Mouse (Mus musculus) cerebellum, adult 2 months (tissue): ENCODE results near the gene Tph1. TPM values are rescaled to one million over a fixed set of nuclear protein-coding genes. Genes with fewer than 3 reads are reported as not detected.

Source experiments
- DNase-seq, 2 experiments: peaks; one replicate each; pipeline ENCODE4 v3.0.0; 2021
- H3K27ac ChIP-seq: fragments of 200-500 bp; 2 replicates; pipeline ENCODE4 v1.5.1; 2012; ENCODE audit warnings: low read length, control low read depth, inconsistent platforms; ENCODE audit not compliant: insufficient read depth
- H3K27me3 ChIP-seq: fragments of 200-500 bp; 2 replicates; pipeline ENCODE4 v1.6.1; 2012; ENCODE audit warnings: inconsistent platforms, mild to moderate bottlenecking, low read length, moderate library complexity; ENCODE audit not compliant: control insufficient read depth, insufficient read depth
- H3K4me1 ChIP-seq: fragments of 200-500 bp; 2 replicates; pipeline ENCODE4 v1.6.1; 2011; ENCODE audit warnings: low read length; ENCODE audit not compliant: control insufficient read depth, insufficient read depth
- H3K4me3 ChIP-seq: fragments of 200-500 bp; replicated peaks from 2 replicates; pipeline ENCODE3; 2011; ENCODE audit warnings: mild to moderate bottlenecking, low read depth, low read length, control low read depth; ENCODE audit not compliant: insufficient read depth
- CTCF ChIP-seq: fragments of 200-500 bp; IDR thresholded peaks from 2 replicates; pipeline ENCODE4 v1.5.1; 2011; ENCODE audit warnings: low read depth, mild to moderate bottlenecking, control low read depth, low read length, moderate library complexity, borderline replicate concordance; ENCODE audit not compliant: insufficient read depth
- POLR2A ChIP-seq: fragments of 200-500 bp; IDR thresholded peaks from 2 replicates; pipeline ENCODE4 v1.6.1; 2011; ENCODE audit warnings: low read length, control low read depth, borderline replicate concordance; ENCODE audit not compliant: insufficient read depth
- WGBS: fragments of 180-500 bp; shearing (Covaris S2); methylation state at CpG from one replicate; pipeline ENCODE4 v1.1.7; 2018; 5-methylcytosine and 5-hydroxymethylcytosine counted together
- polyA plus RNA-seq: library from polyadenylated mRNA; depleted of rRNA; stranded (reverse); fragments of >200 nt; gene quantifications from 2 replicates; pipeline ENCODE4 v1.2.3, GENCODE M21; 2012; rRNA removed

The Tph1 gene
- polyA plus RNA-seq, 1 experiment = not detected

- peaks cover 70% of the 10 kb centered on the region for H3K4me1 ChIP-seq
- WGBS = 14% methylated on average over 8 of the region's 8 CpGs
- no peak overlapping the region for H3K4me3 ChIP-seq
- no peaks in the 10 kb centered on the region for H3K27me3 ChIP-seq
- H3K27ac ChIP-seq = peak overlapping the region; percentile 84
- no peak for DNase-seq
- TF ChIP-seq POLR2A (no peak), CTCF (no peak)
These were observed 65.3 kb downstream of the Tph1 start for GRCm38 (mm10) chr7:46607031-46607426.

DNA sequence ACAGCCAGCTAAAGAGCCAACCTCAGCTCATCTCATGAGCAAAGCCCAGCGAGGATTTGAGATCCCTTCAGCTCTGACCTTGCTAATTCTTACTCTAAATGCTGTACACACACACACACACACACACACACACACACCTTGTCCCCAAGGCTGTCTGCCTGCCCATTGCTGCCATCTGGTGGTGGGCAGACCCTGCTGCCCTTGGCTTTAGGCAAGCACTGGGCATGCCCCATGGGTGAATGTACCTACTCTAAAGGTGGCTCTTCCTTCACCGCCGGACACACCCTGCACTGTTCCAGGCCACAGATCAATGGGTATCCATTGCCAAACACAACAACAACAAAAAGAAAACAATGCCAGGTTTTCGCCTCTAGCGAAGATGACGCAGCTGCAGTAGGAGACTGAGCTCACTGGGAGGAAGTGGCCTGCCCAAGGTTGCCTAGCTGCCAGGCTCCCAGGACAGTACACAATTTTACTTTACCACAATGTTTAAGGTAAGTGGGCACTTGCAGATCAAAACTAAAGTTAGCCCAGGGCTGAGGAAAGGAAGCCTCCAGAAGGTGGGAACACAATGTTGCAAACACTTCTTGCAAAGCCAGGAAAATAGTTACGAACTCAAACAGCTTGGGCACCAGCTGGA is 65.8 kb downstream of the Tph1 start:
- DNase-seq = peak; percentile 93 to 95
- WGBS = 13% methylated on average over 7 of the region's 7 CpGs
- peak overlapping the region; percentile 84 for H3K27ac ChIP-seq
- H3K4me3 ChIP-seq = peak overlapping the region; percentile 4
- H3K4me1 ChIP-seq = peaks cover 71% of the 10 kb centered on the region
- no peaks in the 10 kb centered on the region for H3K27me3 ChIP-seq
- TF ChIP-seq CTCF = peak; percentile 100
- no peak for TF ChIP-seq POLR2A

GRCm38 (mm10) chr7:46603051-46603450 is 69.3 kb downstream of the Tph1 start:
- peak; percentile 94 to 97 for DNase-seq
- Histone ChIP-seq H3K4me1 (peaks cover 56% of the 10 kb centered on the region), H3K27ac (peak overlapping the region; percentile 89), H3K4me3 (no peak overlapping the region), H3K27me3 (no peaks in the 10 kb centered on the region)
- TF ChIP-seq POLR2A (peak; percentile 48; the same call in 1 of the 2 replicates), CTCF (peak; percentile 42; the same call in 1 of the 2 replicates)
- WGBS = 5% methylated on average over 7 of the region's 7 CpGs

DNA sequence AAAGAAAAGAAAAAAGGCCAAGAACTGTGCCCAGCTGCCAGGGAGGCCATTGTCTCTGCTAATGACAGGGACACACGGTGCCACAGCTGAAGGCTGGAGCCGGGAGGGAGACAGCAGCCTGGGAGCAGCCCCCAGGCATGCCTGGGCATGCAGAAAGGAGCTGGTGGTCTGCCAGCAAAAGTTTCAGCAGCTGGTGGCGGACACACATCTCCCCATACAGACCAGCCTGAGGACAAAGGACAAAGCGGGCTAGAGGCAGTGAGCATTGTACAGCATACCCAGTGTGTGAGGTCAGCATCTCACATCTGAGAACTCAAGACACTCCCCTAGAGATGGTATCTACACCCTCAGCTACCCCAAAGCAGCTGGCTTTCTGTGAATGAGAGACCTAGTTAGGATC is 70.3 kb downstream of the Tph1 start:
- 71% methylated on average over 4 of the region's 4 CpGs for WGBS

DNA sequence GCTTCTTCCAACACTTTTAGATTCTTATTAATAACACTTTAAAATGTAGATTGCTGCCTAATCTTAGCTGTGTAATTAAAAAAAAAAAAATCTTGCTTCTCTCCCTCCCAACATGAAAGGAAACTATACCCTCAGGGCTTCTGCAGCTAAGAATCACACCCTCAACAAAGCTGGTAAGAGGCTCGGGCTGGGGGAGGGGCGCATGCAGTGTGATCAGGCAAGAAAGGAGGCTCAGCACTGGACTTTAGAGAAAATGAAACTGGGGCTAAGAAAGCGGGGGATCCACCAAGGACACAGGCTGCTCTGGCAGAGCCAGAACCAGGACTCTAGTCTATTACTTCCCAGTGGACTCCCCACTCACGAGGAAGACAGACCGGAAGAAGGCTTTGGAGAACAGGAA is 71.2 kb downstream of the Tph1 start:
- Histone ChIP-seq H3K27me3 (no peaks in the 10 kb centered on the region), H3K4me3 (no peak overlapping the region), H3K27ac (peak overlapping the region; percentile 89), H3K4me1 (peaks cover 42% of the 10 kb centered on the region)
- TF ChIP-seq POLR2A (no peak), CTCF (no peak)
- peak in 1 of 2 experiments; percentile 27 for DNase-seq
- 77% methylated on average over 5 of the region's 5 CpGs for WGBS

More for the DNA sequence above, 70.3 kb downstream of the Tph1 start:
- Histone ChIP-seq H3K27me3 (no peaks in the 10 kb centered on the region), H3K27ac (peak overlapping the region; percentile 89), H3K4me3 (no peak overlapping the region), H3K4me1 (peaks cover 50% of the 10 kb centered on the region)
- TF ChIP-seq CTCF = no peak
- TF ChIP-seq POLR2A = no peak
- DNase-seq = peak; percentile 40 to 46

DNA sequence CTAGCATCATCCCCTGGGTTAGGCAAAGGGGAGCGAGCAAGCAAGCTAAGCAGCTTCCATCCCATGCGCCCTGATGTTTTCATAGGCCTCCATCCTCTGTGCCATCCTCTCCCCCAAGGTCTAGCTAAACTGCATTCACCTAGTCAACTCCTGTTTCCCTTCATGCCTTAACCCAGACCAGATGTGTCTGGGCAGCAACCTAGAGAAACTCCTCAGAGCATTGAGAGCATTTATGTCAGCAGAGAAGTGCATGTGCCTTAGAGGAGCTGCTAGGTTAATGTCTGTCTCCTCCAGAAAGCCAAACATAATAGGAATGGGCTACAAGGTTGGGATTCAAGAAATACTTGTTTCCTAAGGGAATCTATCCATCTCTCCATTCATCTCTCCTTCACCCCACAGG is 75.3 kb downstream of the Tph1 start:
- H3K27ac ChIP-seq = no peak overlapping the region
- DNase-seq = no peak
- 98% methylated on average over 2 of the region's 2 CpGs for WGBS

More for the DNA sequence above, 75.3 kb downstream of the Tph1 start:
- TF ChIP-seq POLR2A = no peak
- TF ChIP-seq CTCF = no peak
- Histone ChIP-seq H3K27me3 (no peaks in the 10 kb centered on the region), H3K4me1 (peaks cover 12% of the 10 kb centered on the region), H3K4me3 (no peak overlapping the region)

Other genes with a start within 250 kb of the Tph1 start
- gene Sergef, start 32.7 kb downstream of the Tph1 start, polyA plus RNA-seq = 38.7 and 41.1 TPM in 2 replicates
- 12.4 and 13.7 TPM in 2 replicates for gene Saal1, start 38.1 kb upstream of the Tph1 start, polyA plus RNA-seq
- gene Saa3, start 43.2 kb upstream of the Tph1 start, polyA plus RNA-seq = not detected in 2 replicates
- not detected in 2 replicates for gene Saa4, start 60.1 kb upstream of the Tph1 start, polyA plus RNA-seq
- gene Saa1, start 70.4 kb upstream of the Tph1 start, polyA plus RNA-seq = 0.15 TPM in 1 of 2 replicates, not detected in the other
- gene Saa2, start 79.3 kb upstream of the Tph1 start, polyA plus RNA-seq = 0.19 TPM in 1 of 2 replicates, not detected in the other
- 20.8 and 21.7 TPM in 2 replicates for gene Hps5, start 123.5 kb upstream of the Tph1 start, polyA plus RNA-seq
- 33.2 and 33.8 TPM in 2 replicates for gene Gtf2h1, start 123.6 kb upstream of the Tph1 start, polyA plus RNA-seq
- 209 and 227 TPM in 2 replicates for gene Ldha, start 168.9 kb upstream of the Tph1 start, polyA plus RNA-seq
- not detected in 2 replicates for gene Ldhc, start 188.7 kb upstream of the Tph1 start, polyA plus RNA-seq
- gene Tsg101, start 247.4 kb upstream of the Tph1 start, polyA plus RNA-seq = 80.5 and 87.8 TPM in 2 replicates